Mouse (Mus musculus): ENCODE measurements around the gene Ccdc114. TPM values are rescaled to one million over a fixed set of nuclear protein-coding genes. Genes with fewer than 3 reads are reported as not detected.

Gene Ccdc114
- polyA plus RNA-seq, 1 experiment from 2014 or later: 6.5 TPM

- no peaks in the 10 kb centered on the region for H3K36me3 ChIP-seq
- H3K9me3 ChIP-seq: no peaks in the 10 kb centered on the region
- no peak overlapping the region for H3K4me3 ChIP-seq
- H3K27ac ChIP-seq: no peak overlapping the region
- H3K27me3 ChIP-seq (ENCODE audit: insufficient read depth, poor library complexity, severe bottlenecking): no peaks in the 10 kb centered on the region
- no peaks in the 10 kb centered on the region for H3K4me1 ChIP-seq (replicated peaks)
- WGBS: 71% methylated on average over 4 of the region's 4 CpGs
- no peak for DNase-seq (ENCODE audit: low spot score)
Measured at GRCm38 (mm10) chr7:45956611-45957010, 32.7 kb downstream of the Ccdc114 start.

GRCm38 (mm10) chr7:45971831-45972723 lies 48.2 kb downstream of the Ccdc114 start:
- Histone ChIP-seq H3K9me3 (no peaks in the 10 kb centered on the region), H3K27ac (no peak overlapping the region), H3K27me3 (ENCODE audit: insufficient read depth, poor library complexity, severe bottlenecking) (no peaks in the 10 kb centered on the region), H3K36me3 (no peaks in the 10 kb centered on the region), H3K4me3 (no peak overlapping the region), H3K4me1 (replicated peaks) (no peaks in the 10 kb centered on the region)
- 86% methylated on average over 11 of the region's 11 CpGs for WGBS
- no peak for DNase-seq (ENCODE audit: low spot score)

- Histone ChIP-seq H3K27ac (no peak overlapping the region), H3K4me1 (replicated peaks) (no peaks in the 10 kb centered on the region), H3K27me3 (ENCODE audit: insufficient read depth, poor library complexity, severe bottlenecking) (no peaks in the 10 kb centered on the region), H3K9me3 (no peaks in the 10 kb centered on the region), H3K4me3 (no peak overlapping the region), H3K36me3 (no peaks in the 10 kb centered on the region)
- WGBS: 82% methylated on average over 6 of the region's 6 CpGs
- DNase-seq (ENCODE audit: low spot score): no peak
Measured at GRCm38 (mm10) chr7:45973271-45973687, 49.4 kb downstream of the Ccdc114 start.

GRCm38 (mm10) chr7:45974103-45974502 lies 50.2 kb downstream of the Ccdc114 start:
- no peak for DNase-seq (ENCODE audit: low spot score)
- WGBS: 77% methylated on average over 6 of the region's 6 CpGs
- Histone ChIP-seq H3K27me3 (ENCODE audit: insufficient read depth, poor library complexity, severe bottlenecking) (no peaks in the 10 kb centered on the region), H3K36me3 (no peaks in the 10 kb centered on the region), H3K9me3 (no peaks in the 10 kb centered on the region), H3K27ac (no peak overlapping the region), H3K4me3 (no peak overlapping the region), H3K4me1 (replicated peaks) (no peaks in the 10 kb centered on the region)

- H3K4me1 ChIP-seq (replicated peaks): no peaks in the 10 kb centered on the region
- no peak overlapping the region for H3K27ac ChIP-seq
- no peaks in the 10 kb centered on the region for H3K36me3 ChIP-seq
- no peak for DNase-seq (ENCODE audit: low spot score)
- no peaks in the 10 kb centered on the region for H3K9me3 ChIP-seq
- H3K4me3 ChIP-seq: no peak overlapping the region
- no peaks in the 10 kb centered on the region for H3K27me3 ChIP-seq (ENCODE audit: insufficient read depth, poor library complexity, severe bottlenecking)
- WGBS: 77% methylated on average over 6 of the region's 6 CpGs
Measured at GRCm38 (mm10) chr7:45974512-45974911, 50.6 kb downstream of the Ccdc114 start.

GRCm38 (mm10) chr7:45981612-45982011 lies 57.7 kb downstream of the Ccdc114 start:
- DNase-seq (ENCODE audit: low spot score): no peak
- H3K27ac ChIP-seq: no peak overlapping the region
- no peaks in the 10 kb centered on the region for H3K9me3 ChIP-seq
- H3K4me1 ChIP-seq (replicated peaks): 0 out of 2 replicates have a peak, but pooled peaks cover 4% of the 10 kb centered on the region
- H3K27me3 ChIP-seq (ENCODE audit: insufficient read depth, poor library complexity, severe bottlenecking): no peaks in the 10 kb centered on the region
- H3K36me3 ChIP-seq: no peaks in the 10 kb centered on the region
- WGBS: 83% methylated on average over 5 of the region's 5 CpGs
- no peak overlapping the region for H3K4me3 ChIP-seq

GRCm38 (mm10) chr7:45986893-45987292 lies 63.0 kb downstream of the Ccdc114 start:
- Histone ChIP-seq H3K9me3 (no peaks in the 10 kb centered on the region), H3K27ac (no peak overlapping the region), H3K36me3 (no peaks in the 10 kb centered on the region), H3K4me3 (no peak overlapping the region), H3K4me1 (replicated peaks) (0 out of 2 replicates have a peak, but pooled peaks cover 4% of the 10 kb centered on the region), H3K27me3 (ENCODE audit: insufficient read depth, poor library complexity, severe bottlenecking) (no peaks in the 10 kb centered on the region)
- DNase-seq (ENCODE audit: low spot score): no peak
- WGBS: 70% methylated on average over 6 of the region's 6 CpGs

- WGBS: 86% methylated on average over 1 of the region's 1 CpGs
- no peaks in the 10 kb centered on the region for H3K9me3 ChIP-seq
- DNase-seq (ENCODE audit: low spot score): no peak
- H3K36me3 ChIP-seq: no peaks in the 10 kb centered on the region
- H3K4me1 ChIP-seq (replicated peaks): 0 out of 2 replicates have a peak, but pooled peaks cover 4% of the 10 kb centered on the region
- no peak overlapping the region for H3K4me3 ChIP-seq
- H3K27ac ChIP-seq: no peak overlapping the region
- H3K27me3 ChIP-seq (ENCODE audit: insufficient read depth, poor library complexity, severe bottlenecking): no peaks in the 10 kb centered on the region
Measured at GRCm38 (mm10) chr7:45988344-45988743, 64.5 kb downstream of the Ccdc114 start.

GRCm38 (mm10) chr7:45992470-45992869 lies 68.6 kb downstream of the Ccdc114 start:
- H3K4me3 ChIP-seq: no peak overlapping the region
- DNase-seq (ENCODE audit: low spot score): no peak
- WGBS: 91% methylated on average over 8 of the region's 8 CpGs
- no peaks in the 10 kb centered on the region for H3K27me3 ChIP-seq (ENCODE audit: insufficient read depth, poor library complexity, severe bottlenecking)
- no peaks in the 10 kb centered on the region for H3K36me3 ChIP-seq
- no peaks in the 10 kb centered on the region for H3K4me1 ChIP-seq (replicated peaks)
- H3K9me3 ChIP-seq: no peaks in the 10 kb centered on the region
- no peak overlapping the region for H3K27ac ChIP-seq

Other genes with a start within 250 kb of the Ccdc114 start
- gene Ntn5, start 240.1 kb upstream of the Ccdc114 start, polyA plus RNA-seq (2016; fragmentation: Nextera tagmentation; extraction: Ambion mirVana): 0.39 and 0.98 TPM in 2 replicates
- 0.62 and 0.77 TPM in 2 replicates for gene Sec1, start 229.7 kb upstream of the Ccdc114 start, polyA plus RNA-seq (2016; fragmentation: Nextera tagmentation; extraction: Ambion mirVana)
- 8.3 and 13.0 TPM in 2 replicates for gene Car11, start 224.2 kb upstream of the Ccdc114 start, polyA plus RNA-seq (2016; fragmentation: Nextera tagmentation; extraction: Ambion mirVana)
- 3.0 and 3.4 TPM in 2 replicates for gene Dbp, start 219.0 kb upstream of the Ccdc114 start, polyA plus RNA-seq (2016; fragmentation: Nextera tagmentation; extraction: Ambion mirVana)
- 1,010 and 1,126 TPM in 2 replicates for gene Rpl18, start 208.6 kb upstream of the Ccdc114 start, polyA plus RNA-seq (2016; fragmentation: Nextera tagmentation; extraction: Ambion mirVana)
- 33.6 and 35.5 TPM in 2 replicates for gene Sphk2, start 206.1 kb upstream of the Ccdc114 start, polyA plus RNA-seq (2016; fragmentation: Nextera tagmentation; extraction: Ambion mirVana)
- gene Fam83e, start 202.9 kb upstream of the Ccdc114 start, polyA plus RNA-seq (2016; fragmentation: Nextera tagmentation; extraction: Ambion mirVana): 1.6 and 1.8 TPM in 2 replicates
- not detected in 2 replicates for gene Spaca4, start 198.3 kb upstream of the Ccdc114 start, polyA plus RNA-seq (2016; fragmentation: Nextera tagmentation; extraction: Ambion mirVana)
- gene Lmtk3, start 140.3 kb upstream of the Ccdc114 start, polyA plus RNA-seq (2016; fragmentation: Nextera tagmentation; extraction: Ambion mirVana): 2.3 and 5.4 TPM in 2 replicates
- gene Sult2b1, start 139.4 kb upstream of the Ccdc114 start, polyA plus RNA-seq (2016; fragmentation: Nextera tagmentation; extraction: Ambion mirVana): 1.7 and 2.2 TPM in 2 replicates
- 164 and 231 TPM in 2 replicates for gene Cyth2, start 109.5 kb upstream of the Ccdc114 start, polyA plus RNA-seq (2016; fragmentation: Nextera tagmentation; extraction: Ambion mirVana)
- gene Kcnj14, start 99.3 kb upstream of the Ccdc114 start, polyA plus RNA-seq (2016; fragmentation: Nextera tagmentation; extraction: Ambion mirVana): 0.91 and 1.0 TPM in 2 replicates
- 85.2 and 110 TPM in 2 replicates for gene Grwd1, start 93.1 kb upstream of the Ccdc114 start, polyA plus RNA-seq (2016; fragmentation: Nextera tagmentation; extraction: Ambion mirVana)
- gene Kdelr1, start 51.3 kb upstream of the Ccdc114 start, polyA plus RNA-seq (2016; fragmentation: Nextera tagmentation; extraction: Ambion mirVana): 37.6 and 67.7 TPM in 2 replicates
- 0.19 and 0.33 TPM in 2 replicates for gene Grin2d, start 45.7 kb upstream of the Ccdc114 start, polyA plus RNA-seq (2016; fragmentation: Nextera tagmentation; extraction: Ambion mirVana)
- gene Syngr4, start 27.4 kb upstream of the Ccdc114 start, polyA plus RNA-seq (2016; fragmentation: Nextera tagmentation; extraction: Ambion mirVana): 1.1 and 1.3 TPM in 2 replicates
- 4.5 and 4.8 TPM in 2 replicates for gene Tmem143, start 27.1 kb upstream of the Ccdc114 start, polyA plus RNA-seq (2016; fragmentation: Nextera tagmentation; extraction: Ambion mirVana)
- gene Emp3, start 2.7 kb upstream of the Ccdc114 start, polyA plus RNA-seq (2016; fragmentation: Nextera tagmentation; extraction: Ambion mirVana): 16.7 and 29.7 TPM in 2 replicates
- gene Abcc6, start 106.2 kb downstream of the Ccdc114 start, polyA plus RNA-seq (2016; fragmentation: Nextera tagmentation; extraction: Ambion mirVana): 0.12 and 0.20 TPM in 2 replicates
- 29.3 and 30.7 TPM in 2 replicates for gene Nomo1, start 109.6 kb downstream of the Ccdc114 start, polyA plus RNA-seq (2016; fragmentation: Nextera tagmentation; extraction: Ambion mirVana)
- 0.22 and 0.48 TPM in 2 replicates for gene Kcnj11, start 176.7 kb downstream of the Ccdc114 start, polyA plus RNA-seq (2016; fragmentation: Nextera tagmentation; extraction: Ambion mirVana)

All from hindbrain, embryonic 10.5 days (tissue).